Mouse (Mus musculus) left cerebral cortex, adult 18-20 months (tissue): ENCODE results near the gene Ptprn2. TPM values are rescaled to one million over a fixed set of nuclear protein-coding genes. Genes with fewer than 3 reads are reported as not detected.

Experiments used
- DNase-seq, 2 experiments: peaks; one replicate each; pipeline ENCODE4 v3.0.0; 2021 to 2022; ENCODE audit warnings: low spot score in 2 of 2, mixed read lengths in 1 of 2
- total RNA-seq, 2 experiments: library from RNA; stranded (reverse); gene quantifications; 2 replicates each; pipeline ENCODE4 v1.2.3; 2021

Ptprn2 gene
- total RNA-seq, 2 experiments from 2014 or later = 307 to 332 TPM

GRCm38 (mm10) chr12:116640871-116641270, 155.4 kb downstream of the Ptprn2 start:
- DNase-seq = no peak

DNA sequence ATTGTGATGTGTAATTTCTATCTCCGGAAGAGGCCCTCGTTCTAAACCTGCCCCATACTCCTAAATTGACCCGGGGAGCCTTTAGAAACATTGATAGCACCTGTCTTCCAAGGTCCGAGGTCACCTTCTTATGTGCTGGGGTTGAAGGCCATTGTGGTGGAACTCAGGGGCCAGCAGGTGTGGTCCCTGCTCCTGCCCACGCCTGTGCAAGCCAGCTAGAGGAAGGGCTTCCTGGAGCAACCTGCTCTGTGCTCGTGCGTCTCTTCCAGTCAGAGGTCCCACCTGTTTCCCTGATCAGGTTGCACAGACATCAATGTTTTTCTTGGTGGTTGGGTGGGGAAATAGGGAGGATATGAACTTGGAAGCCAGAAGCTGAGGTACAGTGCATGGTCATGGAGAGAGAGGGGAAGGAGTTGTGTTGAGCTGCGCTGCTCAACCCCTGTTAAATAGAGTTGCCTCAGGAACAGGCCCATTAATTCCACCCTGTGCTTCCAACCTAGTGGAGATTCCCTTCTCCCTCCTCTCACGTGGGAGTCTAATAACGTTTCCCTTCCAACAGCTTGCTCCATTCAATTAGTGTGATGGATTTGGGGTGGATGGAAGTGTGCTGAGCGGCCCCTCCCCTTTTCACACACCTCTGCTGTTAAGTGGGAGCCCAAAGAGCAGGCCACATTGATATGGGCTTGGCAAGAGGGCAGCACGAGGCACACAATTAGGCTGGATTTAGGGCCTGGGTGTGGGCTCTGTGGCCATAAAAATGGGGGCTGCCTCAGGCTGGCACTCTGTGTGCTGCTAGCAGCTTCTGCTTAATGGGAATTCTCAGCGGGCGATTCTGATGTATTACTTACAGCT, 156.0 kb downstream of the Ptprn2 start:
- no peak for DNase-seq

DNA sequence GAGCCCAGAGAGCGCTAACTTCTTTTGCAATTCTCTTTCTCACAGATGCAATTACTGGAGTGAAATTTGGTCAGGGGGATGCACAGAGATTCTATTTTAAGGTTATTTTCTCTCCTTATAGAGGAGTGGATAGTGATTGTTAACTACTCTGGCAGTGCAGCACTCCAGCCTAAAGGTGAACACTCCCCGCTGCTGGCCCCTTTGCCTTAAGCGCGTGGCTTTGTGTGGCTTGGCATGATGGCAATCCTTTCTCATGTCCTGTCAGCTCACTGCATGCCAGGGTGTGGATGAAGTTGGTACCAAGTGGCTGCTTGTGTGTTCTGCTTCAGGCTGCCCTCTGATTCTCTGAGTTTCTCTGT, 156.7 kb downstream of the Ptprn2 start:
- no peak for DNase-seq

DNA sequence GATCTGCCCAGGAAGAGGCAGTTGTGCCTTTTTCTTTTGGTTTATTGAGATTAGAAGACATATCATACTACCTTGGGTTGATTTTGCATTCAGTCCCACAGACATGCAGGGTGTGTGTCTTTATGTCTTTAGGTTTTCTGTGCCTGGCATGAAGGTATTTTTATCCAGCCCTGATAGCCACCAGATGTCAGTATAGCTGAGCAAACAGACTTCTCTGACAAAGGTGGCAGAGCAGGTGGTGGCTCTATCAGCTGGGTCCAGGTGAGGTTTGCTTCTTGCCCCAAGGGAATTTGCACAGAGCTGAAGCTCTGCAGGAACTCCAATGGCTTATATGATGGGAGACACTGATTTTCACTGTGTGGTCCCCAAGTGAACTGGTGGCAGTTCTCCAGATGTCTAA, 161.3 kb downstream of the Ptprn2 start:
- no peak for DNase-seq

GRCm38 (mm10) chr12:116648584-116649206, 163.2 kb downstream of the Ptprn2 start:
- peak; percentile 71 to 72 for DNase-seq

GRCm38 (mm10) chr12:116653684-116654083, 168.2 kb downstream of the Ptprn2 start:
- DNase-seq = no peak

- DNase-seq = peak; percentile 36 to 43
Observed at GRCm38 (mm10) chr12:116660076-116660475, 174.6 kb downstream of the Ptprn2 start.

DNA sequence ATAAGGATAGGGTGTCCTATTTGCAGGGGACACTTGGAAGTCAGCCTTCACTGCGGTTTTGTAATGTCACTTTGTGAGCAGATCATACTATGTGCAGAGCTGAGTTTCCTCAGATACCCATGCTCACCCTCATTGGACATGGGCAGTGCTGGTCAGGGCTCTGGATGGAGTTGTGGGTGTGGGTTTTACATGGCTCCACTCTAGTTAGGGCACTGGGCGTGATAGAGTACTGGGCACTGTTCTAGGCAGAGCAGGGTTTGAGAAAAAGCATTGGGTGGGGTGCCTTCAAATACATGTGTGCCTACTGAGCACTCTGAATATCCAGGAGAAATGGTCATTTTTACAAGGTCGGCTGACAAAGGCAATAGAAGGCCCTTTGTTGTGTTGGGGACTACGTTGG, 175.5 kb downstream of the Ptprn2 start:
- no peak for DNase-seq

DNA sequence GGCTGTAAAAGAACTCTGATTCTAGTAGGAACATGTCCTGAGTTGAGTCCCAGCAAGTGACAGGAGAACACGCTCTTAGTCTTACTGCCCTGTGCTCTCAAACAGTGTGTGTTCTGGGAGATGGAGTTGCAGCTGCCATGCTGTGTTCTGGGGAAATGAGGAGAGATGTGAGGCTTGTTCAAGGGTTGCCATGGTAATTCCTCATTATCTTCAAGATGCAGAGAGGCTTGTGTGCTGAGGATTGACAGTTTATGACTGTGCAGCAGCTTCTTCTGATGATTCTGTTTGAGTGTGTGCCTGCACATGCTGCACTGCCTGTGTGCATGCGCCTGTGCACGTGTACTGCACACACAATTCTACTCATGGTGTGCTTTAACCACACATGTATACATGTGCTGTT, 192.2 kb downstream of the Ptprn2 start:
- DNase-seq = peak in 1 of 2 experiments; percentile 42

DNA sequence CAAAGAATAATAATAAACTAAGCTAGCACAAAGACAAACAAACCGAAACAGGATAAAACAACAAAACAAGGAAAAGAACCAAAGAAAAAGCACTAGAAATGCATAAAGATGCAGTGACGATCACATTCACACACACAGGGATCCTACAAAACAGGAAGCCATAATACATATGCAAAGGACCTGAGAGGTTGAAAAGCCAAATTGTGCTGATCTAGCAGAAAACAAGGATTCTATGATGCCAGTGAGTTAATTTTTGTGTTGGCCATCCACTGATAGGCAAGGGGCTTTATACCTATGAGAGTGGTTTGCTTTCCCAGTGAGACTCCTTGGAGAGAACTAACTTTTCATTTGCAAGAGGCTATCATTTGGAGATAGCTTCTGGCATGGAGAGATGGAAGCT, 204.3 kb downstream of the Ptprn2 start:
- DNase-seq = no peak

DNA sequence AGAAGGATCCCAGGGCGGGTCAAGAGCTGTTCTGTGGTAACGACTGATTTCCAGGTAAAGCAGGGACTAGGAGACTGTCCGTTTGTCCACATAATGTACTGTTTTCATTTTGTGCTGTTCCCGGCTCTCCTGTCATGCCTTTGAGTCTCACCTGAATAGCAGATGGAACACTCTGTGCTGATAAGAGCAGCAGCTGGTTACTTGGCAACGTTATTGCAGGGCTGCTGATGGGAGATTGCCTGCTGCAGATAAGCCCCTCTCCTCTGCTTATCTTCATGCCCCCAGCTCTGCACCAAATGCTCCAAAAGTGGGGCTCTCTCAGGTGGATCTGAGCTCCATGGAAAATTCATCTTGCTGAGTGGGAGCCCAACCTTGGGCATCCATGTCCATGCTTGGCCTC, 224.0 kb downstream of the Ptprn2 start:
- no peak for DNase-seq

GRCm38 (mm10) chr12:116710716-116711115, 225.2 kb downstream of the Ptprn2 start:
- no peak for DNase-seq

DNA sequence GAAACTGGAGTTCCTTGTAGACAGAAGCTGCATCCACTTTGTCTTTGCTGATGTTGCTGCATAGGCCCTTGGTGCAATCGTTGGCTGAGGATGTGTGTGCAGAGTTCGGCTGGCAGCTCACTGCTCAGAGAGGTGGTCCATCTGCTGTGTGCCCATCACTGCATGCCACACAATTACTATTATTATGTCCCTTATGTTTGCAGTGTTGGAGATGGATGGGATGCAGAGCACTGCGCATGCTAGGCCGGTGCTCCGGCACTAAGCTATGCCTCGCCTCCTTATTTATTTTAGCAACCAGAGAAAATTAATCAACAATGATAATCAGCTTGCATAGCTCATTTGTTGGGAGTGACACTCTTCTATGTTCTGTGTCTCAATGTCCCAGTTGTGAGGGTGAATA, 225.6 kb downstream of the Ptprn2 start:
- no peak for DNase-seq

GRCm38 (mm10) chr12:116713096-116713495, 227.6 kb downstream of the Ptprn2 start:
- no peak for DNase-seq

DNA sequence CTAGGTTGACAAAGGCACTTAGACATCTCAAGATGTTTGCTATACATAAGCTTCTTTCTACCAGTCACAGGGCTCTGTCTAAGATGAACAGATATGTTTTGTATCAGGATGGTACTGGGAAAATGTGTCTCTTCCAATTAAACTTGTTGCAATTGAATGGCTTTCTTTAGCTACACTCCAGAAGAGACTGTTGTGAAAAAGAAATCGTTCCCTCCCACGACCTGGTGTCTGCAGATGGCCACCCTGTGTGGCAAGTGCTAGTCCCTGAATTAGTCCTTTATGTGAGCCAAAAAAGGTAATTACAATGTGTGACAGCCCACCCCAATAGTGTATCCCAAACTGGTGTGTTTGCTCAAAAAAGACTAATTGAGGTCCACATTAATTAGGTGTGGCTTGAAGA, 235.5 kb downstream of the Ptprn2 start:
- DNase-seq = no peak

DNA sequence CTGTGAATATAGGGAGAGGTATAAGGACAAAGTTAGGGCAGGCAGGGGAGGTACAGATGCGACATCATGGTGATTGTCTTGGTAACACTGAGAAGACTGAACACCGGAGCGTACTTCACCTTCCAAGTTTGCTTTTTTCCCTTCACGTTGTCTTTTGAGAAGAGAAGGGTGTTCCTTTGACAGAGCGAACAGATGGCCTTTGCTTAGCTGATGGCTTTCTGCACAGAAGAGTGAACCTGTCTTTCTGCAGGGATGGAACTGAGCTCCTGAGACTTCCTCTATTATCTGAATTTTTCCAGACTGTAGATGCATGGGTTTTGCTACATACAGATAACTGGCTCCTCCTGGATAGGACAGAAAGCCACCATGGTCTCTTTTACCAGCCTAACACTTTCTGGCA, 254.6 kb downstream of the Ptprn2 start:
- no peak for DNase-seq

GRCm38 (mm10) chr12:116741300-116741699, 255.8 kb downstream of the Ptprn2 start:
- no peak for DNase-seq

DNA sequence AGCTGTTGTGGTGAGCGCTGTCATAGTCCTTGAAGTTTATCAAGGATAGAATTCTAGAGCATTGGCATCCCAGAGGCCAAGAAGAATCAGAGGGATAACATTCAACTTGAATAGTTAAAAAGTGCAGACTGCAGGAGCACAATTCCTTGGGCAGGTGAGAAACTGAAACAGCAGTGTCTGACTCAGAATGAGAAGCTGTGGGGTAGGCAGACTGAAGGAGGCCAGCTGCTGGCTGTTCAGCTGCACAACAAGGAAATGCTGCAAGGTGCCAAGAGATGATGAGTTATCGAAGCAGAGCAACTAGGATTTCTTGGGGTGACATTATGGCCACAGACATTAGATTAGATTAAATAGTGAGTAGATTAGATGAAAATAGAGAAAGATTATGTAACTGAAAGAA, 260.9 kb downstream of the Ptprn2 start:
- peak; percentile 27 to 28 for DNase-seq

DNA sequence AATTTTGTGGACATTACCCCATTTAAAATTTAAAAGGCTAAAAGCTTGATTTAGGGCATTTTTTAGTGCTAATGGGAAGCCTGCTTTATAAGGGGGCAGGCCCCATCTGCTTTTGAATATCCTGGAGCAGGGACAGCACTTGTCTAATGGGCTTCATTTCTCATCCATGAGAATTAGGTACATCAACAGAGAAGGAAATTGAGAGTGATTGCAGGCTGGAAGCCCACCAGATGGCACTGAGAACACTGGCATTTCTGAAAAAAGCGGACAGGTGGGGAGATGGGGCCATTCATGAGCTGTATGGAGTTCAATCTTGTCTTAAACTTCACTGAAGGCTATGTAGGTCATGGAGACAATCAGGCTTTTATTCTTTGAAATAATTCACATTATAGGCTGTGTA, 267.3 kb downstream of the Ptprn2 start:
- DNase-seq = no peak

- DNase-seq = no peak
Observed at GRCm38 (mm10) chr12:116763961-116764360, 278.4 kb downstream of the Ptprn2 start.

DNA sequence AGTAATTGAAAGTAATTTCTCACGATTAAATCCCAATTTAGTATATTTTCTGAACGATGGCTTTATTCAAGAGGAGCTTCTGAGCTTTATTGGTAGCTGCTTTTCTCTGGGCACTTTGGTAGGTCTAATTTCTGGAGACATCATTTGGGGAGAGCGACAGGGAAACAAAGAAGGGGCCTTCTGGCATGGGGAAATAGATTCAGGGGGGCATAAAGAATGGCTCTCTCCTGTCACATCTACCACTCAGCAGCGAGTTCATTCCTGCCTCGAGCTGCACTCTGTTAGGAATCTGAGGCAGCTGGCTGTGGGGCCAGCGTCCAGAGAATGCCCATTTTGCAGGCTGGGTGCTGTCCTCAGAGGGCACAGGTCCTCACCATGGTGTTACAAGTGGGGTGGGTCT, 285.4 kb downstream of the Ptprn2 start:
- no peak for DNase-seq

DNA sequence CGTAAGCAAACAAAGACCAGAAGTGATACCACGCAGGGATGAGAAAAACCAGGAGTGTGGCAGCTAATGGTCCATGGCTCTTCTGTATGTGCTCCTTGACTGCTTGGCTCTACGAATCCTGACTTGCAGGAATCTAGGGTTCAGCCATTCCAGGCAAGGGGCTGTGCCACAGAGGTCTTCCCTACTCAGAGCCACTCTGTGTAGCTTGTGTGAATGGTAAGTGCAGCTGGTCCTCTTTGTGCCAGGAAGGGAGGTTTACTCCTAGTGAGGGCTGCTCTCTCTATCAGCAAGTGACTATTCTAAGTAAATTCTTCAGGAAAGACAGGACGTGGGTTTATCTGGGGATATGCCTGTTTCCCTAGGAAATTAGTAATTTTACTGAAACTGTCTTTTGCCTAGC, 286.0 kb downstream of the Ptprn2 start:
- DNase-seq = no peak

DNA sequence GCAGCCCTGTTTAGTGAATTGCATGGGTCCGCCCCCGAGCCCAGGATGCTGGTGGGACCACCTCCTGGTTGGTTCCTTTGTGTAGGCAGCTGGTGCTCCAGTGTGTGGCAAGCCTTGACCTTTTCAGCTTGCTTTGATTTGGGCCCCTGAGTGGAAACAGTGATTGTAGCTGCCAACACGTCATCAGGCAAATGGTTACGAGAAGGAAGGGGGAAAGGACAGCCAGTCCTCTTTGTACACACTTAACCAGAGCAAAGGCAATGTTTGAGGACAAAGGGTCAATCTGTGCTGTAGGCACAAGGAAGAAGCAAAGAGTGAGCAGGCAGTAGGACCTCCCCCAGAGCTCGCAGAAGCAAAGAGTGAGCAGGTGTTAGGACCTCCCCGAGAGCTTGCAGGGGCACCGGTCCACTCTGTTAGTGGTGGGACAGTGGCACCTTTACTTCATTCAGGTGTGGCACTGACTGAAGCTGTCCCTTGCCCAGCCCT, 286.6 kb downstream of the Ptprn2 start:
- no peak for DNase-seq
